Mouse (Mus musculus): ENCODE measurements around the gene Mta3. TPM values are rescaled to one million over a fixed set of nuclear protein-coding genes. Genes with fewer than 3 reads are reported as not detected.

Mta3 gene
- total and polyA plus RNA-seq, 3 experiments = 31.1 to 67.6 (median 39.2) TPM

DNA sequence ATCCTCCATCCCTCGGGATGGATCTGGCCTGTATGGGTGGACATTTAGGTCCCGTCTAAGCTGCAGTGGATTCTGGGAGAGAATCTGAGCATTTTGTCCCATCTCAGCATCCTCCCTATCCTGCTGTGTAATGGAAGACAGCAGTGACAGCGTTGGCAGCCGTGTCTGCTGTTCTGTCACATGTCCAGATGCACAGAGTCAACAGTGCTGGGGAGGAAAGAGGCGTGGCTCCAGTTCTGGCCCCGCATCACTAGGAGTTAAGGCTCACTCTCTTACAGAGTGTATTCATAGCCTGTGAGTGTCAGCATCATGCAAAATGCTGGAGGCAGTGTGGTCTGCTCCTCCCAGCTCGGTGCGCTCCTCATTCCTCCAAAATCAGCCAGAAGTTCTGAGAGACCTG is 113.5 kb downstream of the Mta3 start:
- H3K4me1 ChIP-seq (ENCODE audit: control insufficient read depth in 1 of 2, insufficient read depth in 2 of 2) = peaks cover 6 to 40% of the 10 kb centered on the region in 2 experiments
- no peaks in the 10 kb centered on the region for H3K27me3 ChIP-seq (replicated peaks)
- TF ChIP-seq RAD21 (IDR thresholded peaks at IDR 0.05; ENCODE audit: low read depth, low read length) = no peak
- TF ChIP-seq MAZ (IDR thresholded peaks at IDR 0.05; ENCODE audit: low read depth, low read length) = no peak
- no peak for TF ChIP-seq MXI1 (IDR thresholded peaks at IDR 0.05; ENCODE audit: low read depth, low read length)
- TF ChIP-seq HCFC1 (IDR thresholded peaks at IDR 0.05; ENCODE audit: low read depth, low read length) = no peak
- TF ChIP-seq USF1 (IDR thresholded peaks at IDR 0.05; ENCODE audit: low read depth, low read length) = no peak
- TF ChIP-seq TBP (conservative IDR thresholded peaks at IDR 0.05; ENCODE audit: low read depth, low read length) = no peak
- TF ChIP-seq RCOR1 (conservative IDR thresholded peaks at IDR 0.05; ENCODE audit: low read depth, low read length) = no peak
- no peak overlapping the region for H3K27ac ChIP-seq (ENCODE audit: insufficient read depth, low read depth)
- dilution Hi-C loops (cut with MboI; ENCODE audit: extremely low pct_ligation_motif_present, extremely low pct_unique_long_range_greater_than_20kb, low sequenced_read_pairs) = no loop called here
- peaks cover 3% of the 10 kb centered on the region for H3K9me3 ChIP-seq (replicated peaks; ENCODE audit: low read length)
- H3K4me3 ChIP-seq (replicated peaks in 1 of 3; ENCODE audit: low read depth in 2 of 3, low read length in 2 of 3, poor library complexity in 1 of 3) = no peak overlapping the region
- in situ Hi-C loops (cut with MboI; ENCODE audit: low pct_ligation_motif_present, low pct_unique_long_range_greater_than_20kb, low sequenced_read_pairs) = loop anchor here (5.0 kb wide), 1 partner anchor 33 kb away; no protein-coding TSS in a partner anchor
- H3K36me3 ChIP-seq (replicated peaks in 1 of 2; ENCODE audit: control insufficient read depth in 1 of 2, insufficient read depth in 1 of 2, low read length in 1 of 2) = peaks cover 0 to 23% of the 10 kb centered on the region in 2 experiments
- DNase-seq (ENCODE audit: extremely low read depth) = no peak
- H3K79me2 ChIP-seq (replicated peaks; ENCODE audit: control insufficient read depth, extremely low read depth, insufficient read depth, poor library complexity, severe bottlenecking) = no peaks in the 10 kb centered on the region
- no peak overlapping the region for H3K4me2 ChIP-seq (ENCODE audit: insufficient read depth, low read depth, poor library complexity, severe bottlenecking)
- no peak overlapping the region for H3K9ac ChIP-seq (ENCODE audit: insufficient read depth, low read depth)

GRCm38 (mm10) chr17:83820701-83821100 is 114.7 kb downstream of the Mta3 start:
- H3K27ac ChIP-seq (ENCODE audit: insufficient read depth, low read depth) = no peak overlapping the region
- H3K36me3 ChIP-seq (replicated peaks in 1 of 2; ENCODE audit: control insufficient read depth in 1 of 2, insufficient read depth in 1 of 2, low read length in 1 of 2) = peaks cover 0 to 28% of the 10 kb centered on the region in 2 experiments
- H3K79me2 ChIP-seq (replicated peaks; ENCODE audit: control insufficient read depth, extremely low read depth, insufficient read depth, poor library complexity, severe bottlenecking) = no peaks in the 10 kb centered on the region
- no peak overlapping the region for H3K9ac ChIP-seq (ENCODE audit: insufficient read depth, low read depth)
- H3K4me2 ChIP-seq (ENCODE audit: insufficient read depth, low read depth, poor library complexity, severe bottlenecking) = no peak overlapping the region
- peaks cover 3% of the 10 kb centered on the region for H3K9me3 ChIP-seq (replicated peaks; ENCODE audit: low read length)
- no peak for DNase-seq (ENCODE audit: extremely low read depth)
- dilution Hi-C loops (cut with MboI; ENCODE audit: extremely low pct_ligation_motif_present, extremely low pct_unique_long_range_greater_than_20kb, low sequenced_read_pairs) = no loop called here
- H3K27me3 ChIP-seq (replicated peaks) = no peaks in the 10 kb centered on the region
- TF ChIP-seq PAX5 (IDR thresholded peaks at IDR 0.05; ENCODE audit: low read length) (no peak), IRF4 (IDR thresholded peaks at IDR 0.05; ENCODE audit: low read depth, low read length) (no peak), RAD21 (IDR thresholded peaks at IDR 0.05; ENCODE audit: low read depth, low read length) (no peak)
- peaks cover 6 to 38% of the 10 kb centered on the region in 2 experiments for H3K4me1 ChIP-seq (ENCODE audit: control insufficient read depth in 1 of 2, insufficient read depth in 2 of 2)
- in situ Hi-C loops (cut with MboI; ENCODE audit: low pct_ligation_motif_present, low pct_unique_long_range_greater_than_20kb, low sequenced_read_pairs) = no loop called here
- no peak overlapping the region for H3K4me3 ChIP-seq (replicated peaks in 1 of 3; ENCODE audit: low read depth in 2 of 3, low read length in 2 of 3, poor library complexity in 1 of 3)

GRCm38 (mm10) chr17:83821876-83822275 is 115.9 kb downstream of the Mta3 start:
- in situ Hi-C loops (cut with MboI; ENCODE audit: low pct_ligation_motif_present, low pct_unique_long_range_greater_than_20kb, low sequenced_read_pairs) (no loop called here), dilution Hi-C loops (cut with MboI; ENCODE audit: extremely low pct_ligation_motif_present, extremely low pct_unique_long_range_greater_than_20kb, low sequenced_read_pairs) (no loop called here)
- Histone ChIP-seq H3K79me2 (replicated peaks; ENCODE audit: control insufficient read depth, extremely low read depth, insufficient read depth, poor library complexity, severe bottlenecking) (no peaks in the 10 kb centered on the region), H3K27ac (ENCODE audit: insufficient read depth, low read depth) (no peak overlapping the region), H3K4me2 (ENCODE audit: insufficient read depth, low read depth, poor library complexity, severe bottlenecking) (no peak overlapping the region), H3K4me3 (replicated peaks in 1 of 3; ENCODE audit: low read depth in 2 of 3, low read length in 2 of 3, poor library complexity in 1 of 3) (no peak overlapping the region), H3K4me1 (ENCODE audit: control insufficient read depth in 1 of 2, insufficient read depth in 2 of 2) (peaks cover 0 to 26% of the 10 kb centered on the region in 2 experiments; a peak in 2 of 4 replicates), H3K9me3 (replicated peaks; ENCODE audit: low read length) (peaks cover 3% of the 10 kb centered on the region), H3K36me3 (replicated peaks in 1 of 2; ENCODE audit: control insufficient read depth in 1 of 2, insufficient read depth in 1 of 2, low read length in 1 of 2) (peaks cover 0 to 25% of the 10 kb centered on the region in 2 experiments), H3K9ac (ENCODE audit: insufficient read depth, low read depth) (no peak overlapping the region), H3K27me3 (replicated peaks) (no peaks in the 10 kb centered on the region)
- DNase-seq (ENCODE audit: extremely low read depth) = no peak
- TF ChIP-seq ETS1 (conservative IDR thresholded peaks at IDR 0.05; ENCODE audit: low read depth, low read length) = no peak
- no peak for TF ChIP-seq EP300 (IDR thresholded peaks at IDR 0.05; ENCODE audit: low read length)
- TF ChIP-seq MEF2A (IDR thresholded peaks at IDR 0.05; ENCODE audit: borderline replicate concordance, low read depth, low read length) = no peak
- TF ChIP-seq BHLHE40 (IDR thresholded peaks at IDR 0.05; ENCODE audit: low read depth, low read length) = no peak
- TF ChIP-seq USF1 (IDR thresholded peaks at IDR 0.05; ENCODE audit: low read depth, low read length) = no peak
- TF ChIP-seq JUN (IDR thresholded peaks at IDR 0.05; ENCODE audit: insufficient read depth, low read depth, low read length) = no peak
- TF ChIP-seq NRF1 (IDR thresholded peaks at IDR 0.05; ENCODE audit: low read depth, low read length) = no peak
- no peak for TF ChIP-seq MAX (IDR thresholded peaks at IDR 0.05; ENCODE audit: low read length)
- no peak for TF ChIP-seq GABPA (IDR thresholded peaks at IDR 0.05; ENCODE audit: insufficient replicate concordance, low read depth, low read length)
- no peak for TF ChIP-seq UBTF (IDR thresholded peaks at IDR 0.05; ENCODE audit: low read depth, low read length)
- no peak for TF ChIP-seq PAX5 (IDR thresholded peaks at IDR 0.05; ENCODE audit: low read length)
- TF ChIP-seq ZMIZ1 (IDR thresholded peaks at IDR 0.05; ENCODE audit: low read depth, low read length) = no peak
- no peak for TF ChIP-seq TBP (conservative IDR thresholded peaks at IDR 0.05; ENCODE audit: low read depth, low read length)
- no peak for TF ChIP-seq CHD1 (IDR thresholded peaks at IDR 0.05; ENCODE audit: low read depth, low read length)
